Mouse (Mus musculus): ENCODE results near the gene Tef. TPM values are rescaled to one million over a fixed set of nuclear protein-coding genes. Genes with fewer than 3 reads are reported as not detected.

Gene Tef
- total RNA-seq, 2 experiments from 2014 or later = 101 to 191 TPM

DNA sequence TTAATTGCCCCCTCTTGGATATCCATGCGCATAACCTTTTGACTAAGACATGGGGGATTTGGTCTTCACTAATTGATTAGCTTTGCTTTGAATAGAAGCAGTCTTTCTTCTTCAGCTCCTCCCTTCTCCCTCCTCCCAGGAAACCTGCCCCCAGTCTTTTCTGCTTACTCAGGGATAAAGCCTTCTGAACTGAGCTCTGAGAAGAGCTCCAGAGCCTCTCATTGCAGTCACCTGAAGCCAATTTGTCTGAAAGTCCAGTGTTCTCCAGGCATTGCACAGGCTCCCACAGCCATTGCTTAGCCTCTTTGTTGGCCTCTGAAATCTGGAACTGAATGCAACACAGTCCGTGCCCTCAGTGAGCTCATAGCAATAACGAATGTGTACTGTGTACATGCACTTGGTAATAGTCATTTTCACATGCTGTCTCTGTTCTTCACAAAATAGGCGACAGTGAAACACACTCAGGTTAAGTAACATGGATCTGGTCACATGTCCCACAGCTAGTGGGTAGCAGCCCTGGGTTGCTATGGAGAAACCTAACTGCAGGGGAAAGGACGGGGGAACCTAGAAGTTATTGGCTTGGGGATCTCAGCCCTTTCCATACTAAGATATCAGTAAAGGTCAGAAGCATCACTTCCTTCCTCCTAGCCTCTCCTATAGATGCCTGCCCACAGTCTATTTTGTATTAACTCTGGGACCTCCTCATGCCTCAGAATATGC, 11.9 kb downstream of the Tef start:
- no peak for TF ChIP-seq CTCF (IDR thresholded peaks at IDR 0.05)
- DNase-seq = no peak
- H3K4me3 ChIP-seq = no peak overlapping the region; the same call in 1 of the 2 replicates
- H3K27ac ChIP-seq = peak overlapping the region; percentile 96
- intact Hi-C loops (cut with DNase I) = loop anchor here (5.0 kb wide), 1 partner anchor 67 kb away; the partner anchor contains the start of genes Rangap1 and Zc3h7b

DNA sequence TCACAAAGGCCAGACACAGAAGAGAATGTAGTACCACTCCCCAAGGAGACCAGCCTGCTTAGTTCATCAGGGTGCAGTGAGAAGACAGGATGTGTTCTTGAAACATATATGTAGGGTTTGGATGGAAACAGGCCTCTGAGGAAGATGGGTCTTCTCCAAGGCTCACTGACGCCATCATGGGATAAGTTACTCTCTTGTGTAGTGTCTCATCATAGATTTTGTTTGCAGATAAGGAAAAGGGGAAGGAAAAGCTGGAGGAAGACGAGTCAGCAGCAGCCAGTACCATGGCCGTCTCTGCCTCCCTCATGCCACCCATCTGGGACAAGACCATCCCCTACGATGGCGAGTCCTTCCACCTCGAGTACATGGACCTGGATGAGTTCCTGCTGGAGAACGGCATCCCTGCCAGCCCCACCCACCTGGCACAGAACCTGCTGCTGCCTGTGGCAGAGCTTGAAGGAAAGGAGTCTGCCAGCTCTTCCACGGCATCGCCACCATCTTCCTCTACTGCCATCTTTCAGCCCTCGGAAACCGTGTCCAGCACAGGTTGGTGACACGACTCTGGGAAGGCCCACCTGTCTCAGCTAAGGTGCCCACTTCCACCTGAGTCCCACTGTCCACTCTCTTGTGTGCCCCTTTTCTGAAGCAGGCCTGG, 12.6 kb downstream of the Tef start:
- H3K4me3 ChIP-seq = peak overlapping the region; percentile 11; the same call in 1 of the 2 replicates
- peak overlapping the region; percentile 96 for H3K27ac ChIP-seq
- DNase-seq = peak; percentile 74
- intact Hi-C loops (cut with DNase I) = loop anchor here (5.0 kb wide), 1 partner anchor 68 kb away; the partner anchor contains the start of genes Rangap1 and Zc3h7b
- TF ChIP-seq CTCF (IDR thresholded peaks at IDR 0.05) = no peak

DNA sequence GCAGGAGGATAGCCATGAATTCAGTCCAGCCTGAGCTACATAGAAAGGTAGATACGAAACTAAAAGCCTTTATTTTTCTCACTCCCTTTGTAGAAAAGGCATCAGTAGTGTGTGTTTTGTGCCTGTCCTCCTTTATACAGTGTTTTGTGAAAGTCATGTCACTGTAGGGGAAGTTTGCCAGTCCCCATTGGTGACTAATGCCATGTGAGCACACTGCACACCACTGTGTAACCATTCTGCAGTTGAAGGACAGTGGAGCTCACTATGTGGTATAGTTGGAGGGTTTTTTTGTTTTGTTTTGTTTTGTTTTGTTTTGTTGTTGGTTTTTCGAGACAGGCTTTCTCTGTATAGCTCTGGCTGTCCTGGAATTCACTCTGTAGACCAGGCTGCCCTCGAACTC, 16.2 kb downstream of the Tef start:
- Histone ChIP-seq H3K4me3 (no peak overlapping the region), H3K27ac (no peak overlapping the region)
- DNase-seq = no peak
- intact Hi-C loops (cut with DNase I) = no loop called here
- TF ChIP-seq CTCF (IDR thresholded peaks at IDR 0.05) = no peak

DNA sequence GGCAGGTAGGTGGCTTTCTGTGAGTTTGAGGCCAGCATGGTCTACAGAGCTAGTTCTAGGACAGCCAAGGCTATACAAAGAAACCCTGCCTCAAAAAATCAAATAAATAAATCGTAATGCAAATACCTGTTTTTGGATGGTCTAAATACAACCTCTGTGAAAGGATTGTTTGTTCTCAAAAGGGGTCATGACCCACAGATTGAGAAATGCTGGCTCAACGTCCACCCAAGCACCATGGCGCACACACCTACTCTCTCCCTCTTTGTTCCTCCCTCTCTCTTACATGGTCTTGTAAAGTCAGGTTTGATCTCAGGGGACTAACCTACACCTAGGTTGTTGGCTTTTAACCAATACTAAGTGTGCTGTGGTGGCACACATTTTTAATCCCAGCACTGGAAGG, 20.4 kb downstream of the Tef start:
- H3K27ac ChIP-seq = no peak overlapping the region
- intact Hi-C loops (cut with DNase I) = no loop called here
- TF ChIP-seq CTCF (IDR thresholded peaks at IDR 0.05) = no peak
- no peak overlapping the region for H3K4me3 ChIP-seq
- DNase-seq = no peak

DNA sequence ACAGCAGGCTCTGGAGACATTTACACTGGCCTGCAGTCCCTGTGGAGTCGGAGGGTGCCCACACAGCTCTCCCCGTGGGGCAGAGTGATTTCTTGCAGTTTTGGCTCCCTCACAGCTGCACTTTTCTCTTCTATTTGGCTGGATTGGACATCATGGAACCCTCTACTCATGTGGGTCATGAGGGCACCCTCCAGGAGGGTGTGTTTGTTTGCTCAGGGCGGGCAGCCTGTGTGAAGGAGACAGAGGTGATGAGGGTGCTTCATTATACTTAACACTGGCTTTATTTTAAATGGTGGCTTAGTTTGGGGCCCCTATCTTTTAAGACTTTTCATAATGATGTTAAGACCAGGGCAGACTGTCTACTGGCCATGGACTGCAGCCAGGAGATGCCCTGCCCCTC, 22.6 kb downstream of the Tef start:
- DNase-seq = peak; percentile 15
- Histone ChIP-seq H3K27ac (peak overlapping the region; percentile 52; the same call in 1 of the 2 replicates), H3K4me3 (no peak overlapping the region)
- intact Hi-C loops (cut with DNase I) = loop anchor here (5.0 kb wide), 1 partner anchor 167 kb away; no protein-coding TSS in a partner anchor
- TF ChIP-seq CTCF (IDR thresholded peaks at IDR 0.05) = no peak

DNA sequence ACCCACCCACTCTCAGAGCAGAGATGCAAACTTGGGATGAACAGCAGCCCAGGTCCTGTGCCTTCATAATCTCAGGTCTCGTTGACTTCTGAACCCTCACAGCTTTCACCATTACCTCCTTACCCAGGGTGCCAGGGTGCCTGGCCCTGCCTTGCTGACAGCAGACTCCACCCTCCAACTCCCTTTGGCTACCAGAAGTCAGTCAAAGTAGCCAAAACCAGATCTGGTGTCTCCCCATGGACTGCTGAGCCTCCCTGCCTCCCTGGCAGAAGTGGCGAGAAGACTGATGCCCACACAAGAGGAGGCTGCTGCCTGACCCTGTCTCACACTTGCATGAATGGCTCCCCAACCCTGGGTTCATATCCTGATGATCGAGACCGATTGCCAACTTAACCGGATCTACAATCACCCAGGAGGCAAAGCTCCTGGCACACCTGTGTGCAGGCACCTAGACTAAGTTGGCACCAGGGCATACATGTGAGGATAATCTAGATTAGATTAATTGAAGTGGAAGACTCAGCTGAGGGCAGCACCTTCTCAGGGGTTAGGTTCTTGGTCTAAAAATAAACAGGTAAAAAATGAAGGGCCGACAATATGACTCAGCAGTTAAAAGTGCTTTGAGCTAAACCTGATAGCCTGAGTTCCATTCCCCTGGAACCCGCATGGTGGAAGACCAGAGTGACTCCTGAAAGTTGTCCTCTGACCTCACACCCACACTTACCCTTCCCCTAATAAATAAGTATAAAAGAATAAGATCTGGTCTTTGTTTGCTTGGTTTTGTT, 26.4 kb downstream of the Tef start:
- intact Hi-C loops (cut with DNase I) = loop anchor here (5.0 kb wide), 1 partner anchor 164 kb away; no protein-coding TSS in a partner anchor
- DNase-seq = peak; percentile 73
- no peak for TF ChIP-seq CTCF (IDR thresholded peaks at IDR 0.05)
- Histone ChIP-seq H3K27ac (peak overlapping the region; percentile 96), H3K4me3 (no peak overlapping the region)

DNA sequence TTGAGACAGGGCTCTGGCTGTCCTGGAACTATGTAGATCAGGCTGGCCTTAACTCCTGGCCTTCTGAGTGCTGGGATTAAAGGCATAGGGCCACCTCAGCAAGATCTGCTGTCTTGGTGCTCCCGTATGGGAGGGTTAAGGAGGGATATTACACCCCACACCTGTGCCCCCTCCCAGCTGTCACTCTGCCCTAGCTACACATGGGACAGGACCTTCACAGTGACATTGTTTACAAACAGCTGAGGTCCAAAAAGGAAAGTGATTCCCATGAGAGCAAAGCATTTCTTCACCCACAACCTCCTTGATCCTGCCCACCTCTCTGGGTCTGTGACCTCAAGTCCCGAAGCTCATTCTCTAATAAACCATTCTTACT, 27.0 kb downstream of the Tef start:
- intact Hi-C loops (cut with DNase I) = loop anchor here (5.0 kb wide), 1 partner anchor 163 kb away; no protein-coding TSS in a partner anchor
- TF ChIP-seq CTCF (IDR thresholded peaks at IDR 0.05) = no peak
- Histone ChIP-seq H3K27ac (peak overlapping the region; percentile 96), H3K4me3 (no peak overlapping the region)
- DNase-seq = peak; percentile 57

DNA sequence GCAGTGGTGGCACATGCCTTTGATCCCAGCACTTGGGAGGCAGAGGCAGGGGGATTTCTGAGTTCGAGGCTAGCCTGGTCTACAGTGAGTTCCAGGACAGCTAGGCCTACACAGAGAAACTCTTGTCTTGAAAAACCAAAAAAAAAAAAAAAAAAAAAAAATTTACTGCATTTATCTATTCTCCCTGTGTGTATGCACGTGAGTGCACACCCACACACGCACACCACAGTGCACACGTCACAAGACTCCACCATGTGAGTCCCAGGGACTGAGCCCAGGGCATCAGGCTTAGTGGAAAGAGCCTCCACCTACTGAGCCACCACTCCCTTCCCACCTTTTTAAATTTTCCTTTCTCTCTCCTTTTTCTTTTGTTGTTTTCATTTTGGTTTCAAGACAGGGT, 28.3 kb downstream of the Tef start:
- no peak for TF ChIP-seq CTCF (IDR thresholded peaks at IDR 0.05)
- intact Hi-C loops (cut with DNase I) = loop anchor here (2.0 to 5.0 kb wide), 2 partner anchors 42 to 78 kb away; partner anchors contain the start of genes Aco2 and Phf5a
- peak; percentile 20 for DNase-seq
- H3K4me3 ChIP-seq = no peak overlapping the region
- peak overlapping the region; percentile 96 for H3K27ac ChIP-seq

DNA sequence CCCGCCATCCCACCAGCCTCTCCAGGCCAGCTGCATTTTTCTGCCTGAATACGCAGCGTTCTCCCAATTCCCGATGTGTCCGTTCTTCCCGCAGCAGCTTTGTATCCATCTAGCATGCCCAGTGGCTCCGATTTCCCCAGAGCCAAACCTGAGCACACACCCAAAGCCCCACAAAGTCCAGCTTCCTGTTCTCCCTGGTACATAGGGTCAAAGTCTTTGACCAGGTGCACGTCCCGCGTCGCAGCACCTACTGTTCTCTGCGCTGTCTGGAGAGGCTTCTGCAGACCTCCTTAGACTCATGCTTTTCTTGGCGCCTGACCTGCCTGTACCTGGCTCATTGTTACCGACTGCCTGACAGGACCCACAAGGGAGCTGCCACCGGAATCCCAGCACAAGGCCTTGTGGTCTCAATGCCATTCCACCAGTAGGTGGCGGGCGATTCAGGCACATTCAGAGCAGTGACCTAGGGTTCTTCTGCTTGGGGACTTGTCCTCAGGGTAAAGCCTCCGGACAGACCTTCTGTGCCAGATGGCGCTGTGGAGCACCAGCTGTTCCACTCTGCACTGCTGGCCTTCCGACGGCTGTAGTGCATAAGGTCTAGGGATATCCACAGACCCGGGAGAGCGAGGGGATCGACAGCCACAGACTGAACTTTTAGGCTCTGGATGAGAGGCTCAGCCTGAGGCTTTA, 29.1 kb downstream of the Tef start:
- peak overlapping the region; percentile 47 for H3K4me3 ChIP-seq
- intact Hi-C loops (cut with DNase I) = loop anchor here (2.0 to 5.0 kb wide), 2 partner anchors 41 to 78 kb away; partner anchors contain the start of genes Aco2 and Phf5a
- H3K27ac ChIP-seq = peak overlapping the region; percentile 96
- TF ChIP-seq CTCF (IDR thresholded peaks at IDR 0.05) = peak; percentile 93
- peak; percentile 96 for DNase-seq

DNA sequence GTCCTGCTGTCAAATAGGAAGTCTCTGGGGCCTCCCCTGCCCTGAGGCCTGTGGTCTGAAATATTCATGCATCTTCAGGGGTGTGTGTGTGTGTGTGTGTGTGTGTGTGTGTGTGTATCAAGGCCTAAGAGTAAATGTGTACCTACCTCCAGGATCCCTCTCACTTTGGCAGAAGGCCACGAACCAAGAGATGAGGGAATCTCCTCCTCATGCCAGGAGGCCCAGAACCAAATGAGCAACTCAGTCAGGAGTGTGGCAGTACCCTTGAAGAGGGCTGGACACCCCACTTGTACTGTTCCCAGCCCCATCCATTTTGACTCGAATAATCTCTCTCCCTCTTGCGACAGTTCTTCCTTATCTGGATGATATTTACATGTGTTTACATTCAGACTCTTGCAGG, 30.0 kb downstream of the Tef start:
- intact Hi-C loops (cut with DNase I) = loop anchor here (5.0 kb wide), 1 partner anchor 40 kb away; the partner anchor contains the start of genes Aco2 and Phf5a
- no peak for TF ChIP-seq CTCF (IDR thresholded peaks at IDR 0.05)
- no peak overlapping the region for H3K4me3 ChIP-seq
- peak overlapping the region; percentile 96 for H3K27ac ChIP-seq
- DNase-seq = peak; percentile 64

DNA sequence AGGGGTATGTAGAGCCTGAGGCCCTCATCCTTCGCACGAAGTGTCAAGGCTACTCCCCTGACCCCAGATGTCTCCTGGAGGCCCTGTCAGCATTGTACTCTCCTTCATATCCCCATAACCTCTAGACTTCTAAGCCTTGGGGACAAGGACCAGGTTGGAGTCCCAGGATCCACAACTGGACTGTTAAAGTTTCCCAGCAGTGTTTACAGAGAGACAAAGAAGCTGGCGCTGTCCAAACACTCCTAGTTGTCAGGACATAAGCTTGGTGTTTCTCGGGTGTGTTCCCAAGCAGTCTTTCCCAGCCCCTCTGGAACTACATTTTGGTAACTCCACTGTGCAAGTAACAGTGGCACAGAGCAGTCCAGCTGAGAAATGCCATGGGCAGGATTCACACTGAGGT, 31.3 kb downstream of the Tef start:
- intact Hi-C loops (cut with DNase I) = loop anchor here (5.0 kb wide), 1 partner anchor 39 kb away; the partner anchor contains the start of genes Aco2 and Phf5a
- Histone ChIP-seq H3K4me3 (peak overlapping the region; percentile 62), H3K27ac (peak overlapping the region; percentile 96)
- TF ChIP-seq CTCF (IDR thresholded peaks at IDR 0.05) = no peak
- DNase-seq = peak; percentile 34

Measured in gastrocnemius, adult 2 months (tissue).